Mouse (Mus musculus): ENCODE data around the gene Mettl14. TPM values are rescaled to one million over a fixed set of nuclear protein-coding genes. Genes with fewer than 3 reads are reported as not detected.
"Not testable (repeated sequence)": the region's sequence is repeated elsewhere in the genome, so short reads cannot be mapped to it uniquely, and the experiment has no call there.

Gene Mettl14
- total RNA-seq (2021), result 10 to 100 TPM; 13.9 to 15.9 TPM

DNA sequence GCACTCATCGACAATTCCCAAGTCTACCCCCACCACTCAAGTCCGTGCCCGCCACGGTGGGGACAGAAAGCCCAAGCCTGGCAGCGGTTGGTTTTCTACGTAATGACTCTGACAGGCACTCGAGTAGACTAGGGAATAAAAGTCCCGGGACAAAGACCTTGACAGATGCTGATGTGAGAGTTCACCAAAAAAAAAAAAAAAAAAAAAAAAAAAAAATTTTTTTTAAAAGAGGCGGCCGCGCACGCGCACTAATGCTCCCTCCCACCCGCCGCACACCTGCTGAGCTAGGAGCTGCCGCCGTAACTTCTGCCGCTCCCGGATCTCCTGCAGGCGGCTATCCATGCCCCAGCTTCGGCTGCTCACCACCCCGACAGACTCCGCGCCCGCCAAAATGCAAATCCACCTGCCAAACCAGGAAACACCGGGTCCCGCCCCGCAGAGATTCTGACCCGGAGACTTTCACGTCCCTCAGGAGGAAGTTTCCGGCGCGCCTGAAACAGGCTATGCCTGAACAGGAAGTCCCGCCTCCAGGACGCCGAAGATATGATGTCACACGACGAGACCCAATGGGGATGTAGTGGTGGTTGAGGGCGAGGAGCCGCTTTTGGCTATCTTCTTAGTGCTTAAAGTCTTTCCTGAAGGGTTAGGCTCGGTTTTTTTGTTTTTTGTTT lies at the start of gene Mettl14:
Gene Mettl14 (minus strand): TSS at position 623 of the 671 bp plus-strand sequence.
- DNase-seq, result peak; percentile 95 to 96

DNA sequence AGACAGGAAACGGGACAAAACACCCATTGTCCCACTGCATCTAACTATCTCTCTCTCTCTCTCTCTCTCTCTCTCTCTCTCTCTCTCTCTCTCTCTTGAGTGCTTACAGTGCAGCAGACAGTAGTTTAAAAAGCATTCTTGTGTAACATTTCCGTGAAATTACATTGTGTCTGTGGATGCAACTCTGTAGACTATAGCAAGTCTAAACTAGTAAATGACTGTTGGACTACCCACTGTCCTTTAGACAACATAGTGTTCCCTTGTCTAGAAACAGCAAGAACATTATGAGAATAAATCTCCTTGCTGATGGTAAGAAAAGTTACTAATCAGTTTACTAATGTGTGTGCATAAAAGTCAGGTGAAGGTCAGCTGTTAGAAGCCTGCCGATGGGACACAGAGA lies 47.5 kb upstream of the Mettl14 start:
- no peak for DNase-seq

DNA sequence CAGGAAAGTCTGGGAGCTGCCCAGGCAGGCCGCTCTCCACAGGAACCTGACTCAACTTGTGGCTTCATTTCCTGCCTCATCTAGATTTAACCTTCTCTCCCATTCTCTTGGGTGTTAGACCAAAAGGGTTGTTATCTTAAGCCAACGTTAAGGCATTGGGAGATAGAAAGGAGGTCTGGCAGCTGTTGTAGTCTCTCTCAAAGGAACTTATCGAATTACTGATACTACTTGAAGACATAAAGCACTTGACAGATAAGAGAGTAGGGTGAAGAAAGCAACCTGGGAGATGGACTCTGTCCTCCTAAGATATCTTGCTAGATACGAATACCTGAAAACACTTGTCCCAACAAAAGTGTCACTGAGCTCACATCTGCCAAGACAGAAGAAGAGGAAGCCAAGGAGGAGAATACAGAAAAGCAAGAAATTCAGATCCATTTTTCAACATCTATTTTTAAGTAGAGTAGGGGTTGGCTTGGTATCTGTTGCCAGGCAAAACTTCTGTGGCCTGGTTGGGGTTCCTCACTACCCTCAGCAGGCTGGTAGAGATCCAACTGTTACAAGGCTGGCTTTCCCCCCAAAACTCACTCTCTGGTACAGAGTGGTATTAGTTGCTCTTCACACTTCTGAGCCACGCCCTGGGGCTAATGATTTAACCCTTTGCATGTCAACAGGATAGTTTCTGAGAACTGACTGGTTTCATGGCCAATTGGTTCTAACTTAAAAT lies 46.2 kb upstream of the Mettl14 start:
- no peak for DNase-seq

DNA sequence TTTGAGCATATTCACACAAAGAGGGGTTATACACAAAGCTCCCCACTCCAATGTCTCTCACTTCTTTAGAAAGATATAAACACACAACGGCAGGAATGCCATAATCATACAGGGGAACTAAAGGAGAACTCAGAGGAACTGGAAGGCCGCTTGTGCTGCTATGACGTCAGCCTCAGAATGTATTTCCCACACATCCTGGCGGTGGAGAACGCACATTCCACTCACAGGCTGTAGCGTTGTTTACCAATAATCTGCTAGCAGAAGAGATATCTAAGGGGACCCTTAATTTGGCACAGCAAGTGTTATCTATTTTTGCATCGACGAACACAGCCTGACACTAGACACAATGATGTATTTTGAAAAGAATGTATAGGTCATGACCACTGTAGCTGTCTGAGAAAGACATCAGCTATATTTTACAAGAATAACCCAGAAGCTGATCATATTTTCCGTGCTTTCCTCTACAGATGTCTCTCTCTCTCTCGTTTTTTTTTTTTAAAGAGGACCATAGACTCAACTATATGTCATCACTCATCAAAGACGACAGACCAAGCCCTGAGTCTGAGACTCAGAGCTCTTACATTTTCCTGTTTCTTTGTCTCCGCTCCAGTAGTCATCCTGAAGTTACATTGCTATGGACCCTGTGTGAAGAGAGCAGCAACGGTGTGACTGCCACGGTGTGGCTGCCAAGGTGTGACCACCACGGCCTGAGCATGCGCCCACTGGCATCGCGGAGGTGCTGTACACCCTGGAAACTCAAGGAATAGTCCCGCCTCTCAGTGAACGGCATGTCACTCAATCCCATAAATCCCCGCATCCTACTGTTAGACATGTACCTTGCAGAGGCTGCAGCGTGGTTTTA lies 43.9 kb upstream of the Mettl14 start:
- DNase-seq, result no peak

DNA sequence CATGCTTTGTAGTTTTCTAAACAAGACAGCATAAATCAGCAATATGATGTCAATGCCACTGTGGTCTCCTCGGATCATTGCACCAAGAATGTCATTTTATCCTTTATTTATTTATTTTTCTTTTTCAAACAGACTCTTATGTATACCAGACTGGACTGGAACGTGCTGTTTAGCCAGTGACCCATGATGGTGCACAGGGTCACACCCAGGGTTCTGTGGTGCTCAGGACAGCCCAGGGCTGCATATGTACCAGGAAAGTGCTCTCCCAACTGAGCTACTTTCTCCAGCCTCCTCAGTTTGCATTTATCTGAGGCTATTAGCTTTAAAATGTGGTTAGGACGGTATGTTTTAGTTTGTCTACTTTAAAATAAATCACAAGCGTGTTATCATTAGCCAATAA lies 42.1 kb upstream of the Mettl14 start:
- DNase-seq, result no peak

DNA sequence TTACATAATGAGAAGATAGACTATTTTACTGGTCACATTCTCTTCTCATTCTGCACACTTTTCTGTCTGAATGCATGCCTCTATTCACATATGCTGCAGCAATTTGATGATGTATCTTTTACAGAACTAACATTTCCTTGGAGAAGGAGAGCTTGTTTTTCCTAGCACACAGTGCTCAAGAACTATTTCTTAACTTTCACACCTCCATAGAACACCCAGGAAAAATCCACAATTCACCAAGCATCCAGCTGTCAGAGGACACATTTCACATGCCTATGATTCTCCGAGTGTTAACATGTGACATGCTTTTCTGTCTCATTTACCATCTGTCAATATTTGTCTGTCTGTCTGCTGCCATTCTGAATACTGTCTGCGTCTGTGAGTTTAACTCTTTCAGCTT lies 39.7 kb upstream of the Mettl14 start:
- DNase-seq, result no peak

DNA sequence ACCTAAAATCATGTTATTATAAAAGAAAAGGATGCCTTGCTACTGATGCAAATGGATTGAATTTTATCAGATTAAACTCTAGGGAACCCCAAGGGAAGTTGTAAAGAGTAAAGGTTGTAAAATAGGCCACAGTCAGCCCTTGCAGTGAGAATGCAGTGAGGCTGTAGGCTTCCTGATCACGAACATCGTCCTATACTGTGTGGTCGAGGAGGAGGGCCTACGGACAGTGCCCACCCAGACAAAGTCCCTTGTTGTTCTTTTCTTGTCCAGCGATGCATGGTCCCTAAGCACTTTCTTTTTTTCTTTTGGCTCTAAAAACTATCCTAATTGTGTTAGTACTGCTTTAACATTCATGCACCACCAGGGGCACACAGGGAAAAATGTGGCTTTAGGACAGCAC lies 27.3 kb upstream of the Mettl14 start:
- no peak for DNase-seq

DNA sequence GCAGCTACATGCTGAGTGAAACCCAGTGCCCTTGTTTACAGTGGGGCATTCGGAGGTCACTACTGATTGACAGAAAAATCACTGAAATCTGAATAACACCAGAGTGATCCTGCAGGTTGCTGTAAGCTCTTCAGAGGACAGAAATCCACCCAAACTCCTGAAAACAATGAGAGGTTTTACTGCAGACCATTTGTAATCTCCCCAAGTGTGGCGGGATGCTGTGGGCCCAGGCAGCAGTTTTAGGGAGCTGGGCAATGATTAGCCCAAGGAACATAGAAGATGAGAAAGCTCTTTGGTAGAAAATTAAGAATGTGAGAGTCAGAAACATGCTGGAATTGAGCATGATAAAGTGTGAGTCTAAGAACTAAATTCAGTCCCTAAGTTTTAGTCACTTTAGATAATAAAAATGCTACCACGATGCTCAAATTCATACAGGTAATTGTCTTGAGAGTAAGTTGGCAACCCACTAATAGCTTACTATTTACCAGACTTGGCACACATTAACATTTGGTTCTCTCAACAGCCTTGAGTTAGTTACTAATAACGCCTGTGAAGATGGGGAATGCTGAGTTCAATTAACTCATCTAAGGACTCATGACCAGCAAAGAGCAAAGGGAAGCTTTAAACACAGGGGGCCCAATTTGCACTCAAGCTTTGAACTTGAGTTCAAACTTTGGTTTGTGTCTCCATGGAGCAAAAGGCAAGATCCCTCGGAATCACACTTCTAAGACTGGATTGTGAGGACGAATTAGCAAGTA lies 26.1 kb upstream of the Mettl14 start:
- DNase-seq, result no peak

DNA sequence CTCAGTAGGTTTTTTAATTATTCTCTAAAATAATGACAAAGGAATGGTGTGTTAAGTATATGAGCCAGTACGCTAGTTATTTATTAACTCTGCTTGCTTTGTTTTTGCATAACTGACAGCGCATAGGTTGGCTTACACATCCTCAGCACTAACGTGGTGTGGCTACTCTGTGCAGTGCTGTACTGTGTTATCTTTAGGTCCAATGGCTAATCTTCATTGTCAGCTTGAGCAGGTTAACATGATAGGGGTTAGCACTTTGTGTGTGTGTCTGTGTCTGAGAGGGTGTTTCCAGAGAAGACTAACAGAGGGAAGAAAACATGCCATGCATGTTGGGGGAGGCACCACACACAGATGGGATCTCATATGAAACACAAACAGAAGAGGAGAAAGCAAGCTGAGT lies 19.0 kb upstream of the Mettl14 start:
- no peak for DNase-seq

DNA sequence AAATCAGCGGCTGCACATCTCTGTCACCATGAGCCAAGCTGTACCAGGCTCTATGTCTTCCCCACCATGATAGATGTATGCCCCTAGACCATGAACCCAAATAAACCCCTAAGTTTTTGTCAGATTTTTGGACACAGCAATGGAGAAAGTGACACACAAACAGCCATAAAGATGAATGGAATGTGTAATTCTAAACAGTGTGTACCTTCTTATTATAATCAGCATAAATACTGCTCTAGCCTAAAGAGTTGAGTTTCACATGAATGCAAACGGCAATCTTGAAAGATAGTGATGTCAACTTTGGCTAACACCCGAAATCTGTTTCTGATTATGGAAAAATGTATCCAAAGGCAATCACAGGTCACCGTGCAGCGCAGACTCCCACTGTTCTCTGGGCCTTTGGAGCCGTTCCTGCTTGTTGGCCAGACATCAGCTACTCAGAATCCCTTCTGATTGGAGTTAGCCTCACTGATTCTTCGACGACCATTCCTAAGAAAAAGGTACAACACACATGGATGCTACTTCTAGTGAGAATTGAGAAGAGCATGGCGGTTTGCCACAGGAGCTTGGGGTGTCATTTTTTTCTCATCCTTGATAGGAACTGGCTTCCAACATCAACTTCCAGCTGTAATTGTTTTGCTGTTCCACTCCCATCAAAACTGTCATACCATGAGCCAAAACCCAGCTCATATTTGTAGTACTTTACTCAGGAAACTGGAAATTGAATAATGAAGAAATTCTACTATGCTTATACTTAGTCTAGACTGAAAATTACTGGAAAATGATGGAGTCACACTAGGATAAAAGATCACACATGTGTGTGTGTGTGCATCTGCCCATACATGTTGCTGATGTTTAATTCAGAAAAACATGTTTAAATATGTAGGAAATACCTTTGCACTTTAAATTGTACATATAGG lies 11.9 kb upstream of the Mettl14 start:
- no peak for DNase-seq

DNA sequence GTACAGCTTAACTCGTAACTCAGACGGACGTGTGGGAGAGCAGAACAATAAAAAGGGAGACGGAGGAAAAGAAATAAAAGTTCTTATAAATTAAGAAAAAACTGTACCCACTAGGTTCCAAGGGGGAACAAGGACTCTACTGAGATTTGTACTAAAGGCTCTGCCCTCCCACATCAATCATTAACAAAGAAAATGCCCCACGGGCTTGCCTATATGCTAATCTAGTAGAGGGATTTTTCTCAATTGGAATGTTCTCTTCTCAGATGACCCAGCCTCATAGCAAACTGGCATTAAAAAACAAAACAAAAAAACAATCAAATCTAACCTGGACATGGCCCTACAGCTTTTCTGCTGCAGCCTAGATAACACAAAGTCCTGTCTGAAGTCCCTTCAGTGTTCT lies 9.7 kb upstream of the Mettl14 start:
- no peak for DNase-seq

DNA sequence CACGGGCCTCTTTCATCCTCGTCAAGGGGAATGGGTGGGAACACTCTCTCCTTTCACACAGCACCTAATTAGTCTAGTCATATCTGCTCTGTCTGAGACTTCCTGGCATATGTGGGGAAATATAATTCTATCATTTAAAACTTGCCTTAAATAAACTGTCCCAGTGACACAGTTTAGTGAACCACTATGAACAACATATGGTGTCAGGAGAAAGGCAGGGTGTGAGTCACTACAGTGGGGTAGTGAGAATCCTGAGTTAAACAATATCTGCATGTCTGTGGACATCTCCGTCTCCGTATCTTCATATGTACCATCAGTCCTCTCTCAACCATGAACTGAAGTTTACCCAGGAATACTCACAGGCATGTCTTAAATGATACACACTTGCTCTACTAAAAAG lies 5.3 kb upstream of the Mettl14 start:
- DNase-seq, result no peak

DNA sequence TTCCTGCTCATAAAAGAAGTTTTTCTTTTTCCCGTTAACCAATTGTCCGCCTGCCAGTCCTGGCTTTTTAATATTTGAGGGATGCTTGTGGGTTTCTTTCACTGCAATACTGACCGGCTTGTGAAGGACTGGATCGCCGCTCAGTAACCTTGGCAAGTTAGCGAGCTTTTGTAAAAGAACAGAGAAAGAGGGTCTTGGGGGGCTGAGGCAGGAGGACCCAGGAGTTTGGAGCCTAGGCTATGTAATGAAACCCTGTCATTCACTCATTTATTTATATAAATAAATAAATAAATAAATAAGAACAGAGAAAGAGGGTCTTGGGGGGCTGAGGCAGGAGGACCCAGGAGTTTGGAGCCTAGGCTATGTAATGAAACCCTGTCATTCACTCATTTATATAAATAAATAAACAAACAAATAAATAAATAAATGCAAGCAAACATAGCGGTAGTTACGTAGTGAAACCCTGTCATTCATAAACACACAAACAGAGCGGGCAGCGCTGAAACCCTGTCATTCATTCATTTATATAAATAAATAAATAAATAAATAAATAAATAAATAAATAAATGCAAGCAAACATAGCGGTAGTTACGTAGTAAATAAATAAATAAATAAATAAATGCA lies 361 bp upstream of the Mettl14 start:
- DNase-seq, result not testable (repeated sequence)

DNA sequence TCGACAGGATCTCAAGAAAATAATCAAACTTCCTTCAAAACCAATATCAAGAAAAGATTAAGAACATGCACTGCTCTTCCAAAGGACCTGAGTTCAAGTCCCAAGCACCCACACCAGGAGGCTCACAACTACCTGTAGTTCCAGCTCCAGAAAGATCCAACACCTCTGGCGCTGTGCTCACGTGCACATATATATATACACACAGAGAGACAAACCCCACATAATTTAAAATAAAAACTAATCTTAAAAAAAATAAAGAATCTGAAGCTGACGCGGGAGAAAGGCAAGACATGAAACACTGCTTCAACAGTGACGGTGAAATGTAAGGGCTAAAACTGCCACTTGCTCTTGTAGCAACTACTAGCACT lies 806 bp downstream of the Mettl14 start:
- no peak for DNase-seq

DNA sequence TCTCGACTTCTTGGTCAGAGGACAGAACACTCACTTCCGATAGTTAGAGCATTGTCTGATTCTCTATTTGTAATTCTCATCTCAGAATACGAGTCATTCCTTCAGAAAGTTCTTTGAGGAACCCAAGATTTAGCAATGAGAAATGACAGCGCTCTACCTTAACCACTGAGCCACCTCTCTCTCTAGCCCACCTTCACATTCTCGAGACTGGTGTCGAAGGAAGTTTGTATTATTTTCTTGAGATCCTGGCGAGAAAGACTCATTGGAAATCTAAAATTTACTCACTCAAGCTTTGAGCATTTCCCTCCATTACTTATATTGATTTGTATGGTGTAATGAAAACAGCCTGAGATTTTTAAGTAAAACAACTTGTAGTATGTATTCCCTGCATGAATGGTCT lies 1.5 kb downstream of the Mettl14 start:
- DNase-seq, result no peak

DNA sequence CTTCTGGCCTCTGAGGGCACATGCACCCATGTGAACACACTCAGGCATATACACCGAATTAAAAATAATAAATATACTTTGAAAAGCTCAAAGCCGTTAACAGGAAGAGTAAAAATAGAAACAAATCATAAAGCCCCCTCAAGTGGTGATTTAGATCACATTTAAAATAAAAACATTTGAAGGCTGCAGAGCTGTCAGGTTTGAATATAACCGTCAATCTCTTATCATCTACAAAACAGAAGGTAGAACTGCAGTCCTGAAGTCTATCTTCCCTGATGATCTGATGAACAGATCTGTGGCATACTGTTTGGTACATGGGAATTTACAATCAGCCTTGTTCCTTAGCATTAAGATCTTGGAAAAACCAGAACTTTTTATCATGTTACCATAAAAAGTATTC lies 9.3 kb downstream of the Mettl14 start:
- DNase-seq, result no peak

DNA sequence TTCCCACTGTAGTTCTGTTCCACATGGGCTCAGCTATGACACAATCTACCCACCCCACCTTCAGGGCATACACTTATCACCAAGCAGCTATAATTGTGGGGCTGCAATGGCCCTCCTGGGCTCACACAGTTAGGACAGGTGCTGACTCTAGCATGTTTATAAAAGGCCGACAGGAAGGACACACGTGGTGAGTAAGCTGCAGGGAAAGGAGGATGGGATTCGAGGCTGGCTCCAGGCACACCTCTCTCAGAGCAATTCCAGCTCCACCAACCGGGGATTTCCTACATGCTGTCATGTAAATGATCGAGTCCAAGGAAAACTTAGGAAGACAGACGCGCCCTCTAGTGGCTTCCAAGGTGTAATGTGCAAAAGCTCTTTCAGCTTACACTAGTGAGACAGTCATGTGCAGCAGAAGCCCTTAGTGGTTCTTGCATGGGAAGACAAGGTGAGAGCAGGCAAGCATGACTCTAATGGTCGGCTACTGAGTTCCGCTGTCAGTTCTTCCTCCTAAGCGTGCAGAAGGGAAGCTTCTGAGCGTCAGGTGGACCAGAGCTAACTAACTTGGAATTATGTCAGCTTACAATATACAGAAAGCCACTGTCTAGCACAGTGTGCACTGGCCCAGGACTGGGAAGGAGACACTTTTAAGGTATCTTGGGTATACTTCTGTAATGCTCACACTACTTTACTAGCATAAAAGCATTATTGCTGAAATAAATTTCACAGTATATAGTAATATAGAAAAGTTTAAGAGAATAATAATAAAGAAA lies 14.0 kb downstream of the Mettl14 start:
- DNase-seq, result peak; percentile 52 to 63

DNA sequence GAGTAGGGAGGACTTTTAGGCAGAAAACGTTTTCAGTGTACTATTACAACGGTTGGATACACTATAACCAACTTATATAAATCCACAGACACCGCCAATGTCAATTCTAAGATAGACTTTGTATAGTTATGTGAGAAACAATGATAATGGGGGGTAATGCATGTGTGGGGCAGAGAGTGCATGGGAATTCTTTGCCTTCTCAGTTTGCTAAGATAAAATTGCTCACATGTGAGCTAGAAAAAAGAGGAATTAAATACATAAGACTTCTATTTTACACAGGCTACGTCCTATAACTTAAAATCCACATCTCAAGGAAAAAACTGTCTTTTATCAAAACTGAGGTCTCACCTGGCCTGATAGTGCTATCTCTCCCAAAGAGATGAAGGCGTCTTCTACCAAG lies 15.0 kb downstream of the Mettl14 start:
- no peak for DNase-seq

DNA sequence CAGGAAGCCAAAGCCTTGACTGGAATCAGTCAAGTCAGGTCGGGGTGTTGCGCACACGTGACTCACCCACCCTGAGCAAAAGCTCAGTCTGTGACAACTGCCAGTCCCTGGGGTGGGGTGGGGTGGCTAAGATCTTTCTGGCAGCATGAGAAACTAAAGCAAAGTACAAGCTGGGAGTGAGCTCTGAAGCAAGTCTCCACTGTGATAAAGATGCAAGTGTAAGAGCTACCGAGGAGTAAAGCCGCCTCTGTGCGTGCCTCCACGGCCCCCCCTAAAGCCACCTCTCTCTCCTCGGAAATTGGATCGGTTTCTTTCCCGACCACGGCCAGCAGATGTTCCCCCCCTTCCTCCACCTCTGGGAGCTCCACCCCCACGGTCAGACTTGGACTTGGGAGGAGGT lies 16.7 kb downstream of the Mettl14 start:
- DNase-seq, result no peak

DNA sequence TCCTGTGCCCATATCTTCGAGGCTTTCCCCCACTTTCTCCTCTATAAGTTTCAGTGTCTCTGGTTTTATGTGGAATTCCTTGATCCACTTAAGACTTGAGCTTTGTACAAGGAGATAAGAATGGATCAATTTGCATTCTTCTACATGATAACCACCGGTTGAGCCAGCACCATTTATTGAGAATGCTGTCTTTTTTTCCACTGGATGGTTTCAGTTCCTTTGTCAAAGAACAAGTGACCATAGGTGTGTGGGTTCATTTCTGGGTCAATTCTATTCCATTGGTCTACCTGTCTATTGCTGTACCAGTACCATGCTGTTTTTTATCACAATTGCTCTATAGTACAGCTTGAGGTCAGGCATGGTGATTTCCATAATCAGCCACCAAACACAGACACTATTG lies 19.1 kb downstream of the Mettl14 start:
- DNase-seq, result not testable (repeated sequence)
